Mouse (Mus musculus) heart, postnatal 10 days (tissue): ENCODE data around the gene Taok1. TPM values are rescaled to one million over a fixed set of nuclear protein-coding genes. Genes with fewer than 3 reads are reported as not detected.

Experiments used
- total RNA-seq, 2 experiments: library from RNA; stranded (reverse); gene quantifications; 2 replicates each; pipeline ENCODE4 v1.2.3; 2021

The Taok1 gene
- total RNA-seq, 2 experiments from 2014 or later, result 64.3 to 67.1 TPM

Other genes starting within 250 kb of the Taok1 start
- 100 to 1,000 TPM; 196 to 202 TPM for gene Coro6, start 145.4 kb downstream of the Taok1 start, total RNA-seq
- 10 to 100 TPM; 12.8 to 15.0 TPM for gene Ankrd13b, start 118.1 kb downstream of the Taok1 start, total RNA-seq
- 10 to 100 TPM; 64.5 to 65.1 TPM for gene Git1, start 114.3 kb downstream of the Taok1 start, total RNA-seq
- 1 to 10 TPM; 1.7 to 4.5 TPM for gene Abhd15, start 92.7 kb downstream of the Taok1 start, total RNA-seq
- gene Trp53i13, start 91.8 kb downstream of the Taok1 start, total RNA-seq, result 10 to 100 TPM; 11.8 to 12.9 TPM
- gene Gm10392, start 88.6 kb downstream of the Taok1 start, total RNA-seq, result not detected
- gene Nufip2, start 78.3 kb upstream of the Taok1 start, total RNA-seq, result 10 to 100 TPM; 60.1 to 63.1 TPM
- gene Cryba1, start 117.5 kb upstream of the Taok1 start, total RNA-seq, result not detected
- gene Myo18a, start 155.4 kb upstream of the Taok1 start, total RNA-seq, result 100 to 1,000 TPM; 228 to 275 TPM
- not detected for gene Gm10277, start 179.9 kb upstream of the Taok1 start, total RNA-seq